Mouse (Mus musculus) thymus, postnatal 10 days (tissue): ENCODE results near the gene Syt9.

Experiments
- DNase-seq, 2 experiments: peaks; one replicate each; pipeline ENCODE4 v3.0.0; 2021; ENCODE audit warnings: low spot score in 2 of 2

Syt9 gene

DNA sequence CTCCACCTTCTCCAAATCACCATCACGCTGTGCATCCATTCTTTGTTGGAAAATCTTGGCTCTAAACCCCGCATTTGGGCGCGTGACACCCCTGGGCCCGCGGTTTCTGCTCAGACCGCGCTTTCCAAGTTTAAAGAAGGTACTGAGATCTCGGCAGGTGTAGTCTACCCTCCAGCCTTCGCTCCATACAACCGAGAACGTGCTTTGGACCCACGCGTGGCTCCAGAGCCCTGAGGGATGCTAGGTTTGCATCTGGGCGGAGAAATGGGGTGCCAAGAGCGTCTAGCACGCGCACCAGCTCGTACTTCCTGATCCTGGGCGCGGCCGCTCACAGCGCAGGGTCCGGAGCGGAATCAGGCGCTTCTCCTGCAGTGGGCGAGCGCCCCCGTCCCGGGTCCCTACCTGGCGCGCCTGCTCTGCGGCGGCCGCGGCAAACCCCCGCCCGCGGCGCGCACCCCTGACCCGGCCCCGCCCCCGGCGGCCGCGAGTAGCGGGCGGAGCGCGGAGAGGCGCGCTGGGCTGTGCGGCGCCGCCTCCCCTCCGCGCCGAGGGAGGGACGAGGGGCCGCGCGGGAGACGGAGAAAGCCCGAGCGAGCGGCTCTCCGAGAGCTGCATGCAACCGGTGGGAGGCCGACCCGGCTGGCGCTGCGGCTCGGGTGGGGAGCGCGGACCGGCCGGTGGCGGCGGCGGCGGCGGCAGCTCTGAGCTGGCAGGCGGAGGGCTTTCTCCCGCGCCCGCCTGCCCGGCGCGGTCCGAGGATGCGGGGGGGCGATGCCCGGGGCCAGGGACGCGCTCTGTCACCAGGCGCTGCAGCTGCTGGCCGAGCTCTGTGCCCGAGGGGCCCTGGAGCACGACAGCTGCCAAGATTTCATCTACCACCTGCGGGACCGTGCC, at the start of gene Syt9:
TSS of gene Syt9 (plus strand) at position 497 of the 894 bp plus-strand sequence.
- peak in 1 of 2 experiments; percentile 3 for DNase-seq

DNA sequence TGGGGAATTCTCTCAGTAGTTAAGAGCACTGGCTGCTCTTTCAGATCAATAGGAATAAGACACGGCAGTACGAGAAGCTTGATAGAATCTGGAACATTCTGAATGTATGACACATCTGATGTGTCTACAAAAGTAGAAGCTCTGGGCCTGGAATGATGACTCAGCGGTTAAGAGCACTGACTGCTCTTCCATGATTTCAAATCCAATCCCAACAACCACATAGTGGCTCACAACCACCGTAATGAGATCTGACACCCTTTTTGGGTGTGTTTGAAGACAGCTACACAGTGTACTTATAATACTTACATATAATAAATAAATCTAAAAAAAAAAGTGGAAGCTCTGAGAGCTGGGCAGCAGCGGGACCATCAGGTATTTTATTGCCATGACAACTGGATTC, 31.5 kb upstream of the Syt9 start:
- DNase-seq, result no peak

DNA sequence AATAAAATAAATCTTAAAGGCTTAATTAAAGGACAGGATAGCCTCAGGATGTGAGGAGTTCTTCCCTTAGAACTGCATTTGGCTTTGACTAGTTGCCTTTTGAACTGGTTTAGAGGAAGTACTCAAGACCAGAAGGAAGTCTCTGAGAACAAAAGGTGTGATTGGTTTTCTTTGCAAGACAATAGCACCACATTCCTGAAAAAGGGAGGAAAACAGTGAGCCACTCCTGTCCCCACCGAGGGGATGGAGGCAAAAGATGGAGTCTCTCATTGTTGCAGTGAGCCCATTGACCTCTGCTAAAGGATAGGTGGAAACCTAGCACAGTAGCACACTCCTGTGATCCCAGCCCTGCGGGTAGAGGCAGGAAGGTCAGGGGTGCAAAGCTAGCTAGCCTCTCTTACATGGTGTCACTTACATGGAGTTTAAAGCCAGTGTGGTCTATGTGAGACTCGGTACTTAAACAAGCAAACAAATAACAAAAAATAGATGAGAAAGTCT, 30.9 kb upstream of the Syt9 start:
- DNase-seq, result no peak

DNA sequence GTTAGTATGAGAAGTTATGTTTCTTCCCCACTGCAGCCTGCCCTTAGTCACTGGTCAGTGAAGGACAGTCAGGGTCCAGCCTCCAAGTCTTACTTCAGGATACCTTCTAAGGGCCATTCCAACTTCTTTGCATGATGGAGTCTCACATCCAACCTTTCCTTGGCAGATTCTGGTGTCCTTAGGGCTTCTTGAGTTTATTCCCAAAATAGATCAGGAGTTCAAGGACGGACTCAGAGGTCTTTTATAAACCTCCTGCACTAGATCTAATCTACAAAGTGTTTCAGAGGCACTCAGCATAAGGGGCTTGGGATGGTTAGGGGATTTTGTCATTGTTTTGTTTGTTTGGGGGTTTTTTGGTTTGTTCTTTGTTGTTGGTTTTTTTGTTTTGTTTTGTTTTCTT, 30.3 kb upstream of the Syt9 start:
- no peak for DNase-seq

DNA sequence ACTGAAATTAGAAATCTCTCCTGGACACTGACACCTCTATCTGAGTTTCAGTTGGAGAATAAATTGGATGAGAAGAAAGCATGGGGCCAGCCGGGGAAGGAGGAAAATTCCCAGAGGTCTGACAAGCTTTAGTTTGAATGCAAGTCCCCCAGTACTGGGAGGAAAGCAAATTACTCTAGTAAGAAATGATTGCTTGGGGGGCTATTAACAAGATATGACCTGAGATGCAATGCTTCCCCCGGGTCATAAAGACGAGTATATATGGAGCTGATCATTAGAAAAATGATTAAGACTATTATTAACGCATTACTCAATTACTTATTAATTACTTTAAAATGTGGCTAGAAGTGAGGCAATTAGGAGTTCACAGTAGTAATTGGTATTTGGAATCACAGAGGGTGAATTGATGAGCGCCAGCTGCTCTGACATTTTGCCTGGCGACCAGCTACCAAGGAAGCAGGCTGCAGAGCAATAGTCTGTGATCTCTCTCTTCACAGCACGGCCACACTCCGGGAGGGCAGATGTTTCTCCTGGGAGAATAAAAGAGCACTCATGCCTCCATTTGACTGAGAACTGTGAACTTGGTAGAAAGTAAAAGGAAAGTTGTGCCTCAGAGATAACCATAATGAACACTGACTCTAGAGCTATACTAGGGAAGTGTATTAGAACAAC, 28.9 kb upstream of the Syt9 start:
- no peak for DNase-seq

DNA sequence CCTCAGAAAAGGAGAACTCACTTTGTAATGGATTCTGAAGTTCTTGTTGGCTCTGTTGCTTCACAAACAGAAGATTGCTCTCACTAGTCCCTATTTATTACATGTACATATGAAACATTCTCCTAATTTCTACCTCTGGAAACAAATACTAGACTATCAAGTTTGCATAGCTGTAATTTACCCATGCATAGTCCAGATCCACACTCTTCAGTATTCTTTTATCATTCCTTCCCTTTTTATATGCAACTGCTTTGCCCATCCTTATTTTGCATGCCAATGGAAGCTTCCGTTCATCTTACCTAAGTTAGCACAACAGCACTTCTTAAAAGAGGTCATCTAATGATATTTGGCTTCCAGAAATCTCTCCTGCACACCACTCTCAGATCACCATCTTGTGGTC, 21.3 kb upstream of the Syt9 start:
- no peak for DNase-seq

DNA sequence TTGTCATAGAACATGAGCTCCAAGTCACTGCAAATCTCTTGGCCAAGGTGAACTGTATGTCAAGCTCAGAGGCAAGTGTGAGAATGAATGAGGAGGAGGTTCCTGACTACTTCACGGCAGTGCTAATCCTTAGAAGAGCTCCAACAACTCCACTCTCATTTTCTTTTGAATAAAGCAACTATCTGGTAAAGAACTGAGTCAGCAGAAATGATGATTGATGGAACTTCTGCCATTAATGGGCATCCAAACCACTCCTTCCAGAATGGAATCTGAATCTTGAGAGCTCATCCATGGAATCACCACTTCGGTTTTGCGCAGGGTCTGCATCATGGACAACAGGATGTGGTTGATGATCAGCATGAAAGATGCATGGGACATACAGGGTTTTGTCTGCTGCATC, 8.4 kb upstream of the Syt9 start:
- DNase-seq, result no peak

DNA sequence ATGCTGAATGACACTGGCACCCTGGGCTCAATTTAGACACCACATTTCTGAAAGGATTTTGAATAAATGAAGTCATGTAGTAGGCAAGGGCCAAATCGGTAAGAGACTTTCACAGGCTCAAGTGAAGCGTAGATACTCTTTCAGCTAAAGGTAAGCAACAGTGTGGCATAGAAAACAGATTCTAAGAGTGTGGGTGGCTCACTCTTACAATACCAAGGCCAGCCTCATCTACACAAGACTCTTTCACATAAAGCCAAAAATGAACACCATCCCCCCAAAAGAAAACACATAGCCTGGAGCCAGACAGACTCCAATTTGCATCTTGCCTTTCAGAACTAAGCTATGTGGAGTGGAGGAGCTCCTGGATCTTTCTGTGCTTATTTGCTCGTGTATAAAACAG, 7.9 kb upstream of the Syt9 start:
- no peak for DNase-seq

DNA sequence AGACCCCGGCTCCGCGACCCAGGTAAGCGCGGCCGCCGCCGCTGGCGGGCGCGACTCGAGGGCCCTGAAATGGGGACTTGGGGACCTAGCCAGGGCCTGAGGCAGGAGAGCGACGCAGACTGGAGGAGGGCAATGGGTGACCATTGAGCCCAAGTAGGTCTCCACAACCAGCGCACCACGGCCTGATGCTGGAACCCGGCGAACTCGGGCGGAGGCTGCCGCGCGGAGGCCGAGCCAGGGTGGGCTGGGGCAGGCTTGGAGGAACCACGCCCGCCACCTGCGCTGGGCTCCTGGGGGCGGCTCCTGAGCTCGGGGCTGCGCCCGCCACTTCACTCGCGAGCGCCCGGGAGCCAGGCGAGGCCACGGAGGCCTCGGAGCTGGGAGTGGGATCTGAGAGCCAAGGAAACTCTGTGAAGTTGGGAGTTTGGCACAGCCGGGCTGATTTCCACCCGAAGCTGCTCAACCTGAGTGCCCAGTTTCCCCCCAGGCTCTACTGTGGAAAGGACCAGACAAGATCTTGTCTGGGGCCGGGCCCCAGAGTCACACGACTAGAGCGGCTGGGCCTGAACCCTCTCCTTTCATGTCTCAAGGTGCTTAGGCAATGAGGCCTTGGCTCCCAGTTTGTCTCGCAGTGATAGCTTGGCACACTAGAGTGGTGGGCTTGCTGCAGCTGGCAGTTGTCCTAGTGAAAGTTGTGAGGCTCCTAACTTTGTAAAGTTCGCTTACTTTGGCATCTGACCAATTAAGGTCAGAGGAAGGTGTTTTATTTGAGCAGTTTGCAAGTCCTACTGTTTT, 795 bp downstream of the Syt9 start:
- peak in 1 of 2 experiments; percentile 4 for DNase-seq

DNA sequence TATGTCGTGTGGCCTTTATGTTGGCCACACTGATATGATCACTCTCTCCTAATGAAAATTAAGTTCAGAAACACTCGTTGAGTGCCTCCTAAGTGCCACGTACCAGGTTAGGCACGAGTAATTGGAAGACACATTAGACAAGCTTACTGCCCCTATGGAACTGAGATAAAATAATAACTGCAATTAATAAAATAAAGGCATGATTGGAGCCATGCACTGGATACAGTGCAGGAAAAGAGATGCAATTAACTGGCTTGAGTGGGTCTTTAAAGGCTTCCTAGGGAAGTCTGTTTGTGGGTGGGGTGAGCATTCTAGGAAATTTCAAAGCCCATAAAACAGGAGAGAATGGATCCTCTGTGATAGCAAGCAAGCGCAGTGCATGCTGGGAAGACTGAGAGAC, 10.0 kb downstream of the Syt9 start:
- no peak for DNase-seq

DNA sequence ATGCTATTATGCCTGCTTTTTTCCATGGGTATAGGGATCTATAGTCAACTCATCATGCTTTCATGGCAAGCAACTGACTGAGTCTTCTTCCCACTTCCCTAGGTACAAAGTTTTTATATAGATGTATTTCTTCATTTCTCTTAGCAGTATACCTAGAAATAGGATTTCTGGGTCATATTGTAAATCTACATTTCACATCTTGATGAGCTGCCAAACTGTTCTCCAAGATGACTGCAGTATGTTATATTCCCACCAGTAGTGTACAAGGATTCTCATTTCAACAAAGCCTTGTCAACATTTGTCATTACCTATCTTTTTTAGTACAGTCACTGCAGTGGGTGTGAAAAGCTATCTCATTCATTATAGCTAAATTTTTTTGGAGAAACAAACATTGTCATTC, 19.1 kb downstream of the Syt9 start:
- DNase-seq, result no peak

DNA sequence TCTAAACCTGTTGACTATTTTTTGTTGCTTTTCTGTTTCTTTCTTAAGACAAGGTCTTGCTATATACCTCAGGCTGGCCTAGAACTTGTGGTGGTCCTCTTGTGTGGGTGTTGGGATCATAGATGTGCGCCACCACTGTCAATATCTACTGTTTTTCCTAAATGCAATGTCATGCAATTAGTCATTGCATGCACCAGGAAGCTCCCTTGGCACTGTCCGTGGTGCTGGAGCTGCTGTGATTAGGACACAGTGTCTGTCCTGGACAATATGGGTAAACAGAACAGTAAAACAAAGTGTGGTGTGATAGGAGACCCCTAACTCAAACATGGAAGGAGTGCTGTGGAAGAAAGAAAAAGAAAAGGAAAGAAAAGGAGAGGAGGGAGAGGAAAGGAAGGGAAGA, 22.2 kb downstream of the Syt9 start:
- DNase-seq, result no peak

DNA sequence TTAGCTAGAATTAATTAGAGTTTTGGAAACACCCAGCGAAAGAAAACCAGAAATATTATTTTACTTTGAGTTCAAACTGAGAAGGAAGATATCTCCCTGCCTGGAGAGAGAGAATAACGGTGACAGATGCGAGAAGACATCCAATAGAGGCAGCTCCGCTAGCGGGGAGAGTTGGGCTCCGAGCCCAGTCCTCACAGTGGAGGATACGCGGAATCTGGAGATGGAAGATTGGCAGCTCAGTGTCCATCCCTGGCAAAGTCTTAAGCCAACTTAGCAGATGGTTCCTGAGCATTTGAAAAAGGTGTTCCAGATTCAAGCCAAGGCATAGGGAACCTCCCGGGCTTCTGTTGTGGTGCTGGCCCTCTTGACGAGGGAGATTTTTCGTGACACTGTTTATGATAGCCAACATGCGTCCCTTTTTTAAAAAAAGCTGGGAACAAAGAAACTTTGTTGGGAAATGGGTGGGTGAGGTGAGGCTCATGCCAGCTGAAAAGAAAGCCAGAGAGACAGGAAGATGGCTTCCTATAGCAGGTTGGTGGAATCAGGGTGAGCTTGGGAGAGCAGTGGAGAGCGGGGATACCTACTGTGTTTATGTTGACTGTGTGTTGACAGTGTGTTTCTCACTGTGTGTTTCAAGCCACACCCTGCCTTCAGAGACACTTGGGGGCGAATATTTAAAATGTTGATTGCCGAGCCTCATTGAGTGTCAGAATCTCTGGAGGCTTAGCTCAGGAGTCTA, 29.7 kb downstream of the Syt9 start:
- DNase-seq, result no peak

DNA sequence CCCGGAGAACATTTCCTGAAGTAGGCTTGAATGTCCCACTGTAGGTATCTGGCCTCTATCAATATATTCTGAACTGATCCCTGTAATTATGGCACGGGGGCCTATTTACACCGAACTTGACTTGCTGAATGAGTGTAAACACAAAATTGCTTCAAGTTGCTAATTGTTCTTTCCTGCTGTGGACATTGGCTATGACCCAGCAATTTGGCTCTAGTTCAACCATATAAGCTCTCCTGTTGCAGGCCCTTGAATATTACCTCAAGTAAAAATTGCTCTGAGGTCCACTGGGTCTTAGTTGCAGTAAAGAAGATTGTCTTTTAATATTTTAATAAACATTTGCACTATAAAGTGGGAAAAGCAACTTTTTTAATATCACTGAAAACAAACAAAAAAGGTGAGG, 32.7 kb downstream of the Syt9 start:
- no peak for DNase-seq

DNA sequence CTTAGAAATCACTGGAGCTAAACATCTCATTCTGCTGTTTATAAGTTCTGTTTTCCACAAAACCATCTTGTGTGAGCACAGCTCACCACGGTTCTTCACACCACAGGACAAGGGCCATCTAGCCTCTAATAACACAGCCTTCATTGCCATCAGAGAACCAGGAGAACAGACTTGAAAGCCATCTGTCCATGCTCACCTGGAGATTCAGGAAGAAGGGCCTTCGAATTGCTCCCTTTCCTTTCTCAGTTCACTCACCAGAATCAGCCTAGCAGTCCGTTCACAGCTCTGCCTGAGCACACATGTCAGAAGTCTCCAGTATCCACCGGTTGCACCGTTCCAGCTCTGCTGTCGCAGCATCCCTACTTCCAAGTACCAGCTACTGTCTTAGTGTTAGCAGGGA, 44.4 kb downstream of the Syt9 start:
- DNase-seq, result no peak

DNA sequence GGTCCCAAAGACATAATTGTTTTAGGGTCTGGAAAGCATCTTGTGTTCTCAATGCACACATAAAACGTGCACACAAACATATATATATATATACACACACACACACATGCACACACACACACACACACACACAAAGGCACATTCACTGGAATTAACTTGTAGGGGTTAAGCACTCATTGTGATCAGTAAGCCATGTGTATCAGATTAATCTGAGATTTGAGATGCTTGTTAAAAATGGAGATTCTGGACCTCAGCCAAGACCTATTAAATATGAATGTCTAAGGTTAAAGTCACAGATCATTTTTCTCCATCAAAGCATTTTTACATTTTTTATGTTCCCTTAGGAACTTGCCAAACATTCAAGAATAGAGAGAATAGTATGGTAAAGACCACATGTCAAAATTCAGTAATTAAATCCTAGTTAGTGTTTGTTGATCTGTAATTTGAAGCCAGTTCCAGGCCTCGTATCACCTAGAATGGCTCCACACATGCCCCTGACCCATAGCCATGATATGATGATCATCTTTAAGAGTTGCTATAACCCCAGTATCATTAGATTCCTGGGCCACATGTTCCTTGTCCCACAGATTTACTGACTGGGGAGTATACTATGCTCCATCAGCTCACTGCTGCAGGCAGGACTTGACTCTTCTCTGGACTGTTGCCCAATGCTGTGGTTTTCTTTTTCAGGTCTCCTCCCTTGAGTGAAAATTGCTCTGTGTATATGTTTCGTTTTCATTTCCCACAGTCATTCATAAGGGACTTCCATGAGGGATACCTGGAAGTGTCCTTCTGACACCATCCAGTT, 46.7 kb downstream of the Syt9 start:
- DNase-seq, result no peak

DNA sequence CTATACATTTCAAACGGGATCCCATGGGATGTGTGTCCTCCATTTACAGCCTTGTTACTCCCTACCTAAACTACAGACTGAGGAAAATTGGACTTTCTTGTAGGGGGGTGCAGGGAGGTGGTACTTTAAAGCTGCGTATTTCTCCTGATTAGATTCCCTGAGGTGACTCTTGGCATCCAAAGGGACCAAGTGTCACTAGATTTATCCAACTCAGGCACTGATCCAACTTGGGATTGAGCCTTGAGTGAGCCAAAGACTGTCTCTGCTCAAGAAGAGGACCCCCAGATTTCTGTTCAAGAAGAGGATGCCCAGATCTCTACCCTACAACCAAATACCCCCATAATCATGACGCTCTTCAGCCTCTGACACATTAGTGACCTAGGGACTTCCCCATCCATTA, 66.9 kb downstream of the Syt9 start:
- no peak for DNase-seq

DNA sequence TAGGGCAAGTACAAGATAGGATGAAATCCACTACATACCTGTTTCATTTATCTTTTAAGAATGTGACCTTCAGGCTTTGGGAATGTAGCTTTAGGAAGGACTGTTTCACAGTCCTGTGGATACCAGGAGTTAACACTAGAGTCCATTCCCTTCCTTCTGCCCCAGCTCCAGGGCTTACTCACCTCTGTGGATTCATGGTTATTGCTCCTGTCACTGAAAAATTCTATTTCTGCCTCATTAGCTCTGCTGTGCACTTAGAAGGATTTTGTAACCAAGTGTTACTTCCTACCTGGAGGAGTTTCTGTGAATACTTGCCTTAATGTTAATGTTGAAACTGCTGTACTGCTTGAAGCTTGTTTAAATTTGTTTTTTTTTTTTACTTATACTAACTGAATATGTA, 74.1 kb downstream of the Syt9 start:
- DNase-seq, result no peak

DNA sequence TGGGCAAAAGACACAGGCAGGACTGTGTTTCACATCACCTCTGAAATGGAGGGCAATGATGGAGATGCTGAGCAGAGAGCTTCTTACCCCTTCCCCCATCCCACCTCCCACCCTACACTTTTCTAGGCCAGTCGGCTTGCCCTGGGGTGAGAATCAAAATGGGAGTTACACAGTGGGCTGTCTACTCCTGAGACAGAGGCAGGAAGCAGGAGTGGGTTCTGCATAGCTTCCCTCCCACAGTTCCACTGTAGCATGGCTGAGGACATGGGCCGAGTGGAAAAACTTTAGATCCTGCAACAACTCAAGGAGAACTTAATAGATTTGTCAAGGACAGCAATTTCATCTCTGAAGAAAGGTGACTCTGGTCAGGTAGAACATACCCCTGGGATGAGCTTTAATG, 84.1 kb downstream of the Syt9 start:
- no peak for DNase-seq

DNA sequence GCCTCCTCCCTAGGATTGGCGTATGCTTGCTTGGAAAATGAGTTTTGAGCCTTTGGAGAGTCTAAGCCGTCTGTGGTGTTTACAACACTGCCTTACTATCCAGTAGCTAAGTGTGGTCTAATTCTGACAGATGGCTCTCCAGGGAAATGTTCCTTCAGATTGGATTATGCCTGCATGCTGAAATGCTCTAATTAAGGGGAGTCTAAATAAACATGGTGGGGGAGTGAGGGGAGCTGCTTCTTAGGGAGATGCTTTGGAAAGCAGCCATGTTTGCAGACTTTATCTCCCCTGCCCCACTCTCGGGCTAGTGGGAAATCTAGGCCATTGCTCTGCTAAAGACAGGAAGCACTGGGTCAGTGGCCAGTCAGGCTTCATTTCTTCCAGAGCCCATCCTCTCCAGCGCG, 84.6 kb downstream of the Syt9 start:
- DNase-seq, result no peak

DNA sequence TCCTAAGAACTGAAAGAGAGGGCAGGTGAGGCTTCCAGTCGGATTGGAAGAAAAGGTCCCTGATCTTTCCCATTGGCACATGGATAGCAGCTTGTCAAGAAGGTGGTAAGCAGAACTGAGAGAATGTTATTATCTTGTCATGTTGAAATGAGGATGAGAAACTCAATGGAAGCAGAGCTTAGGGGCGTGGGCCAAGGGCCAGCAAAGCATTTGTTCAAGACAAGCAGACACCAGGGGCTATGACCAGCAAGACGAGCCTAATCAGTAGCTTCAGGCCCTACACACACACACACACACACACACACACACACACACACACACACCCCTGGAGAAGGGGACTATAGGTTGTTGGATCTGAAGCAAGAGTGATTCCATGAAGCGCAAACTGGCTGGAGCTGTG, 90.6 kb downstream of the Syt9 start:
- DNase-seq, result no peak
